Mouse (Mus musculus) adrenal gland, postnatal 10 days (tissue): Measurements from ENCODE around the gene Mcee. TPM values are rescaled to one million over a fixed set of nuclear protein-coding genes. Genes with fewer than 3 reads are reported as not detected.

Experiments used
- DNase-seq: peaks from one replicate; pipeline ENCODE4 v3.0.0; 2021; ENCODE audit warnings: mixed read lengths
- total RNA-seq, 2 experiments: library from RNA; stranded (reverse); gene quantifications; 2 replicates each; pipeline ENCODE4 v1.2.3; 2021

Gene Mcee
- total RNA-seq, 2 experiments from 2014 or later: 150 to 154 TPM

GRCm38 (mm10) chr7:64424861-64425260 is 32.5 kb downstream of the Mcee start:
- no peak for DNase-seq

GRCm38 (mm10) chr7:64439595-64440518 is 47.5 kb downstream of the Mcee start:
- DNase-seq: no peak

GRCm38 (mm10) chr7:64440519-64440918 is 48.1 kb downstream of the Mcee start:
- no peak for DNase-seq

GRCm38 (mm10) chr7:64450631-64451030 is 58.2 kb downstream of the Mcee start:
- no peak for DNase-seq

- no peak for DNase-seq
Observed at GRCm38 (mm10) chr7:64451441-64451840, 59.0 kb downstream of the Mcee start.

GRCm38 (mm10) chr7:64451861-64452382 is 59.5 kb downstream of the Mcee start:
- DNase-seq: no peak

- no peak for DNase-seq
Observed at GRCm38 (mm10) chr7:64452471-64453222, 60.2 kb downstream of the Mcee start.

GRCm38 (mm10) chr7:64456176-64456575 is 63.8 kb downstream of the Mcee start:
- DNase-seq: no peak

- no peak for DNase-seq
Observed at GRCm38 (mm10) chr7:64456676-64457075, 64.3 kb downstream of the Mcee start.

- DNase-seq: no peak
Observed at GRCm38 (mm10) chr7:64457811-64458210, 65.4 kb downstream of the Mcee start.

Other genes starting within 250 kb of the Mcee start
- gene Trpm1, start 238.8 kb upstream of the Mcee start, total RNA-seq: under 1 TPM; 0.12 to 0.67 TPM
- 10 to 100 TPM; 20.0 to 20.5 TPM for gene Mtmr10, start 105.0 kb upstream of the Mcee start, total RNA-seq
- gene Fan1, start 18.5 kb upstream of the Mcee start, total RNA-seq: 10 to 100 TPM in 1 of 2 experiments, 1 to 10 TPM in 1; 7.3 to 10.9 TPM
- 10 to 100 TPM; 19.5 to 27.9 TPM for gene Mphosph10, start 339 bp upstream of the Mcee start, total RNA-seq
- 1 to 10 TPM; 1.3 to 2.9 TPM for gene Apba2, start 109.1 kb downstream of the Mcee start, total RNA-seq